Mouse (Mus musculus) liver, embryonic 14.5 days (tissue): ENCODE results near the gene Stxbp6. TPM values are rescaled to one million over a fixed set of nuclear protein-coding genes. Genes with fewer than 3 reads are reported as not detected.

ENCODE experiments used
- ATAC-seq: fragments of 200-750 bp; cut with Nextera tagmentation; 2 replicates; pipeline ENCODE4 v1.8.0; 2017; ENCODE audit warnings: moderate number of reproducible peaks, mild to moderate bottlenecking, moderate library complexity; ENCODE audit not compliant: insufficient read depth
- DNase-seq, 3 experiments: peaks; one replicate each; pipeline ENCODE4 v3.0.0-alpha.2; 2012 to 2013; ENCODE audit warnings: low read depth in 3 of 3, low spot score in 3 of 3
- H3K27ac ChIP-seq: fragments of 300-500 bp; sonication (generic); 2 replicates; pipeline ENCODE4 v1.5.1; 2014; ENCODE audit warnings: moderate library complexity, mild to moderate bottlenecking, control low read depth, inconsistent platforms
- H3K27me3 ChIP-seq: fragments of 300-500 bp; sonication (generic); 2 replicates; pipeline ENCODE4 v1.6.1; 2014; ENCODE audit warnings: mild to moderate bottlenecking, low read length, moderate library complexity; ENCODE audit not compliant: control insufficient read depth, insufficient read depth
- H3K36me3 ChIP-seq: fragments of 300-500 bp; sonication (generic); replicated peaks from 2 replicates; pipeline ENCODE4 v1.6.1; 2014; ENCODE audit warnings: low read depth; ENCODE audit not compliant: control insufficient read depth, insufficient read depth
- H3K4me1 ChIP-seq, 2 experiments: fragments of 200-500 bp in 1 of 2; fragments of 300-500 bp in 1 of 2; sonication (generic) in 1 of 2; replicated peaks; 2 replicates each; pipeline ENCODE4 v1.6.1; 2012 to 2014; ENCODE audit warnings: antibody characterized with exemption in 1 of 2, inconsistent platforms in 1 of 2, low read length in 1 of 2; ENCODE audit not compliant: control insufficient read depth in 2 of 2, insufficient read depth in 2 of 2
- H3K4me2 ChIP-seq: fragments of 300-500 bp; sonication (generic); 2 replicates; pipeline ENCODE4 v1.6.1; 2014; ENCODE audit warnings: low read depth, mild to moderate bottlenecking, control low read depth, moderate library complexity
- H3K4me3 ChIP-seq, 2 experiments: fragments of 200-500 bp in 1 of 2; fragments of 300-500 bp in 1 of 2; sonication (generic) in 1 of 2; 2 replicates each; pipeline ENCODE4 v1.5.1; 2012 to 2014; ENCODE audit warnings: low read depth in 2 of 2, low read length in 2 of 2, mild to moderate bottlenecking in 2 of 2, control low read depth in 1 of 2, inconsistent platforms in 1 of 2, moderate library complexity in 1 of 2; ENCODE audit not compliant: insufficient read depth in 1 of 2
- H3K9ac ChIP-seq: fragments of 300-500 bp; sonication (generic); replicated peaks from 2 replicates; pipeline ENCODE4 v1.6.1; 2014; ENCODE audit warnings: mild to moderate bottlenecking, control low read depth, moderate library complexity
- H3K9me3 ChIP-seq: fragments of 300-500 bp; sonication (generic); 2 replicates; pipeline ENCODE4 v1.6.1; 2016; ENCODE audit warnings: low read length, mixed read lengths; ENCODE audit not compliant: control insufficient read depth
- CTCF ChIP-seq: IDR thresholded peaks from 2 replicates; pipeline ENCODE4 v1.5.1; 2016; ENCODE audit warnings: antibody characterized with exemption, low read depth, control low read depth
- EP300 ChIP-seq: IDR thresholded peaks from 2 replicates; pipeline ENCODE4 v1.6.1; 2016; ENCODE audit warnings: antibody characterized with exemption, low read depth
- WGBS: fragments of 180-500 bp; shearing (Covaris S2); extraction: QIAGEN DNeasy Blood & Tissue Kit; methylation state at CpG from one replicate; pipeline ENCODE4 v1.1.7; 2014; ENCODE audit not compliant: insufficient replicate concordance; 5-methylcytosine and 5-hydroxymethylcytosine counted together
- polyA plus RNA-seq, 2 experiments: library from polyadenylated mRNA; depleted of rRNA in 1 of 2; stranded (reverse) in 1 of 2; unstranded in 1 of 2; fragments of >200 nt; fragmentation: Nextera tagmentation in 1 of 2; extraction: Ambion mirVana in 1 of 2; gene quantifications; 2 replicates each; pipeline versions ENCODE4 v1.2.1 to v1.2.3; 2012 to 2014

Stxbp6 gene
- polyA plus RNA-seq, 2 experiments = 2.6 to 3.0 TPM

DNA sequence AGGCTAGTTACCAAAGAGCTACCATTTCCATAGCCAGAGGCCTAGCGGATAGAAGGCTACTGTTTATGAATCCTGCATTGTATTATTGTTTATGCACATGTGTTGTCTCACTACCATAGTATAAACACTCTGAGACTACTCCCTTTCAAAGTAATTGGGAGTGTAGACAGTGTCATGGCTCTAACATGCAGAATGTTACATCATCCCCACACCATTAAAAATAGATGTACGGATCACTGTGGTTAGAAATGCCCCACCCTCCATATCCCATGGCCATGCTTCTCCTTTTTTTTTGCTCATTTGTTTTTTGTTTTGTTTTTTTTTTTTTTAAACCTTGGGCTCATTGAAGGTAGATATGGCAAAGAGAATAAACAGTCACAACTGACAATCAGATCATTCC lies 154.9 kb downstream of the Stxbp6 start:
- Histone ChIP-seq H3K4me3 (no peak overlapping the region), H3K9ac (no peak overlapping the region), H3K4me2 (no peak overlapping the region), H3K4me1 (no peaks in the 10 kb centered on the region), H3K27me3 (no peaks in the 10 kb centered on the region), H3K27ac (no peak overlapping the region), H3K36me3 (no peaks in the 10 kb centered on the region), H3K9me3 (no peaks in the 10 kb centered on the region)
- 56% methylated on average over 2 of the region's 2 CpGs for whole genome bisulfite sequencing
- DNase-seq = no peak
- ATAC-seq = no peak
- TF ChIP-seq EP300 (no peak), CTCF (no peak)

GRCm38 (mm10) chr12:44918929-44919328 lies 155.6 kb downstream of the Stxbp6 start:
- Histone ChIP-seq H3K4me3 (no peak overlapping the region), H3K36me3 (no peaks in the 10 kb centered on the region), H3K4me1 (no peaks in the 10 kb centered on the region), H3K27ac (no peak overlapping the region), H3K27me3 (no peaks in the 10 kb centered on the region), H3K4me2 (no peak overlapping the region), H3K9me3 (no peaks in the 10 kb centered on the region), H3K9ac (no peak overlapping the region)
- WGBS = 62% methylated on average over 2 of the region's 2 CpGs
- TF ChIP-seq EP300 (no peak), CTCF (no peak)
- no peak for ATAC-seq
- DNase-seq = no peak

DNA sequence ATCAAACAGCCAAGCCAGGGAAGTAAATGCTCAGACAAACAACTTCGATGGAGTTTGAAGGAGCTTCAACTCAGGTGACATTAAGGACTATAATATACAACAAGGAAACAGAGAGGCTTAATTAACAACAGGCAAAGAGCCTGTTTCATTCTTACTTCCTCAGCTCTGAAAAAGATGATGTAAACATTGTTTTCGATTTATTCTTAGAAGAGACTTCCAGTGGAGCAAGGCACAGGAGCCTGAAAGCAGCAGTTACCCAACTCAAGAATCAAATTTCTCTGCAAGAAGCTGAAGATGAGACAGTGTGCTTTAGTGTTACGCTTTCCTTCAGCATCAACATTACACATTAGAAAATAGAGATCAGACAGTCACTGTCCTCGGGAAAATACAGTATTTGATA lies 160.7 kb downstream of the Stxbp6 start:
- DNase-seq (no peak), ATAC-seq (no peak)
- TF ChIP-seq CTCF (no peak), EP300 (no peak)
- H3K36me3 ChIP-seq = no peaks in the 10 kb centered on the region
- H3K9me3 ChIP-seq = no peaks in the 10 kb centered on the region
- H3K4me3 ChIP-seq = no peak overlapping the region
- no peaks in the 10 kb centered on the region for H3K4me1 ChIP-seq
- no peak overlapping the region for H3K9ac ChIP-seq
- no peak overlapping the region for H3K27ac ChIP-seq
- WGBS = 58% methylated on average over 4 of the region's 4 CpGs
- H3K4me2 ChIP-seq = no peak overlapping the region
- H3K27me3 ChIP-seq = no peaks in the 10 kb centered on the region

- Histone ChIP-seq H3K9ac (no peak overlapping the region), H3K4me2 (no peak overlapping the region), H3K4me1 (no peaks in the 10 kb centered on the region), H3K36me3 (no peaks in the 10 kb centered on the region), H3K9me3 (no peaks in the 10 kb centered on the region), H3K27me3 (no peaks in the 10 kb centered on the region), H3K4me3 (no peak overlapping the region), H3K27ac (no peak overlapping the region)
- WGBS = 38% methylated on average over 3 of the region's 3 CpGs
- no peak for TF ChIP-seq CTCF
- TF ChIP-seq EP300 = no peak
- no peak for ATAC-seq
- no peak for DNase-seq
These were observed 166.3 kb downstream of the Stxbp6 start for GRCm38 (mm10) chr12:44908028-44908702.

- no peak overlapping the region for H3K9ac ChIP-seq
- 58% methylated on average over 2 of the region's 2 CpGs for WGBS
- no peak for TF ChIP-seq EP300
- TF ChIP-seq CTCF = no peak
These were observed 168.5 kb downstream of the Stxbp6 start for GRCm38 (mm10) chr12:44906001-44906400.

More at GRCm38 (mm10) chr12:44906001-44906400, 168.5 kb downstream of the Stxbp6 start:
- ATAC-seq (no peak), DNase-seq (no peak)
- no peak overlapping the region for H3K4me2 ChIP-seq
- H3K4me1 ChIP-seq = no peaks in the 10 kb centered on the region
- H3K9me3 ChIP-seq = no peaks in the 10 kb centered on the region
- H3K27me3 ChIP-seq = no peaks in the 10 kb centered on the region
- H3K4me3 ChIP-seq = no peak overlapping the region
- no peak overlapping the region for H3K27ac ChIP-seq
- H3K36me3 ChIP-seq = no peaks in the 10 kb centered on the region
